Mouse (Mus musculus) embryonic fibroblast, embryonic 13.5 days (primary cell): ENCODE measurements around the gene Sptan1. TPM values are rescaled to one million over a fixed set of nuclear protein-coding genes. Genes with fewer than 3 reads are reported as not detected.

Experiments used
- H3K27ac ChIP-seq: 2 replicates; pipeline ENCODE4 v1.5.1; 2012; ENCODE audit warnings: low read length, control low read depth, inconsistent platforms; ENCODE audit not compliant: insufficient read depth
- H3K4me1 ChIP-seq: 2 replicates; pipeline ENCODE4 v1.6.1; 2011; ENCODE audit warnings: low read length; ENCODE audit not compliant: control insufficient read depth, insufficient read depth
- H3K4me3 ChIP-seq: 2 replicates; pipeline ENCODE4 v1.5.1; 2011; ENCODE audit warnings: mild to moderate bottlenecking, control low read depth, low read length; ENCODE audit not compliant: insufficient read depth
- CTCF ChIP-seq: IDR thresholded peaks from 2 replicates; pipeline ENCODE4 v1.5.1; 2011; ENCODE audit warnings: mild to moderate bottlenecking, control low read depth, low read length, moderate library complexity, borderline replicate concordance; ENCODE audit not compliant: insufficient read depth
- POLR2A ChIP-seq: IDR thresholded peaks from 2 replicates; pipeline ENCODE4 v1.6.1; 2011; ENCODE audit warnings: low read depth, mild to moderate bottlenecking, control low read depth, low read length, moderate library complexity
- polyA plus RNA-seq: library from polyadenylated mRNA; stranded (reverse); fragments of >200 nt; gene quantifications from 2 replicates; pipeline ENCODE4 v1.2.4, GENCODE M21; 2011; ENCODE audit warnings: low read depth; ENCODE audit not compliant: missing spikeins, insufficient read length

Gene Sptan1
- polyA plus RNA-seq, 1 experiment = 222 TPM

- TF ChIP-seq CTCF = no peak
- TF ChIP-seq POLR2A = no peak
- Histone ChIP-seq H3K27ac (no peak within 1 kb of the TSS), H3K4me3 (no peak within 1 kb of the TSS), H3K4me1 (peaks cover 2% of the 10 kb centered on the region; the same call in 1 of the 2 replicates)
These were observed 92.0 kb downstream of the Sptan1 start, which contains the start of gene Set for GRCm38 (mm10) chr2:30057223-30057904. Set (plus strand) TSS chr2:30057378.

DNA sequence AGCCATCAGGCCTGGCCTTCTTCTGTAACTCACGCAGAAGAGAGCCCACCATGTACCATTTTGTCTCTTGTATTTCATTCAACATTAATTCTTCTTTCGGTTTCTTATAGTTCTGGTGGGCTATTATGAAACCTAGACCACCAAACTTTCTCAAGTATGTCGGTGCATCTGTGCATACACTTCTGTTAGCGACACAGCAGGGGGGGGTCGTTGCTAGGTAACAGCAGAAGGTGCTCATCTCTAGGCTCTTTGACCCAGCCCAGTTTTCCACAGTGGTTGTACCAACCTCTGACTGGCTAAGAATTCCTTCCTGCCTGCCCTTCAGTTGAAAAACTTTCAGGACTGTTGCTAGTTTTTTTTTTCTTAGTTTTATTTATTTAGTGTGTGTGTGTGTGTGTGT is 93.1 kb downstream of the Sptan1 start:
- H3K4me3 ChIP-seq = no peak overlapping the region
- TF ChIP-seq POLR2A (no peak), CTCF (no peak)
- no peak overlapping the region for H3K27ac ChIP-seq
- H3K4me1 ChIP-seq = no peaks in the 10 kb centered on the region

GRCm38 (mm10) chr2:30061215-30062166 is 96.1 kb downstream of the Sptan1 start:
- peak overlapping the region; percentile 85 for H3K4me3 ChIP-seq
- TF ChIP-seq CTCF (no peak), POLR2A (peak; percentile 56; the same call in 1 of the 2 replicates)
- H3K27ac ChIP-seq = peak overlapping the region; percentile 82
- peaks cover 2% of the 10 kb centered on the region; the same call in 1 of the 2 replicates for H3K4me1 ChIP-seq

GRCm38 (mm10) chr2:30062249-30063093 is 97.1 kb downstream of the Sptan1 start:
- TF ChIP-seq CTCF (no peak), POLR2A (peak; percentile 79)
- H3K4me1 ChIP-seq = peaks cover 2% of the 10 kb centered on the region; the same call in 1 of the 2 replicates
- peak overlapping the region; percentile 82 for H3K27ac ChIP-seq
- H3K4me3 ChIP-seq = peak overlapping the region; percentile 85

- Histone ChIP-seq H3K4me1 (peaks cover 2% of the 10 kb centered on the region; the same call in 1 of the 2 replicates), H3K4me3 (peak overlapping the region; percentile 85), H3K27ac (peak overlapping the region; percentile 82)
- TF ChIP-seq POLR2A (0 out of 2 replicates have a peak, but pooled peaks have one; percentile 15), CTCF (no peak)
These were observed 97.9 kb downstream of the Sptan1 start for GRCm38 (mm10) chr2:30063235-30063634.

- Histone ChIP-seq H3K4me3 (peak overlapping the region; percentile 85), H3K27ac (peak overlapping the region; percentile 82; the same call in 1 of the 2 replicates), H3K4me1 (peaks cover 6% of the 10 kb centered on the region)
- TF ChIP-seq CTCF = no peak
- no peak for TF ChIP-seq POLR2A
These were observed 98.4 kb downstream of the Sptan1 start for GRCm38 (mm10) chr2:30063791-30064190.

- TF ChIP-seq POLR2A (no peak), CTCF (no peak)
These were observed 98.9 kb downstream of the Sptan1 start for GRCm38 (mm10) chr2:30064298-30064697.

DNA sequence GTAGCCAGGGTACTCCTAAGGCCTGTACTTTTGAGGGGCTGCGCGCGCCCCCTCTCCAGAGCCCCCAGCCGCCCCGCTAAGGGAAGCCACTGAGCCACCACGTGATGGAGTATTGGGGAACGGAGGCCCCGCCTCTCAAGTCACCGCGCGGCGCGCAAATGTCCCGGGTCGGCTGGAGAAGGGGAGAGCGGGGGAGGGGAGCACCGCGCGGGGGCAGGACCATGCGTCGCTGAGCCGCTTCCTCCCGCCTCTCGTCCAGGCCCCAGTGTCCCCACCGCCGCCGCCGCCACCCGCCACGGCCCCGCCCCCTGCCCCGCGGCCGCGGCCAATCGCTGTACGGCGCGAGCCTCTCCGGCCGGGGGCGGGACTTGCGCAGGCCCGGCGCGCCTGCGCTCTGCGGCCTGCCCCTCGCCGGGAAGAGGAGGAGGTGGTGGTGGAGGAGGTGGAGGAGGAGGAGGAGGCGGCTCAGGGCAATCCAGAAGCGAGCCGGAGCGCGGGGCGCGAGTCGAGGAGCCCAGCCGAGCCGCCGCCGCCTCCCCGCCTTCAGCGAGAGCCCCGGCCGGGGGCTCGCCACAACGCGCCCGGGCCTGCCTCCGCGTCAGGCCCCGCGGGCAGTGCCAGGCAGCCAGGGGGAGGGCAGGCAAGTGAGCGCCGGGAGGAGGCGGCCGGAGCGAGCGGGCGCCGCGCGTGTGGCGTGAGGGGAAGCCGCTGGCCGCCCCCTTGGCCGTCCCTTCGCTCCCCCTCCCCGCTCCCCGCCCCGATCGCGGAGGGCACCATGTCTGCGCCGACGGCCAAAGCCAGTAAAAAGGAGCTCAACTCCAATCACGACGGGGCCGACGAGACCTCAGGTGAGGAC is 100.9 kb downstream of the Sptan1 start:
- Histone ChIP-seq H3K27ac (peak overlapping the region; percentile 96), H3K4me3 (peak overlapping the region; percentile 65), H3K4me1 (peaks cover 6% of the 10 kb centered on the region)
- no peak for TF ChIP-seq CTCF
- TF ChIP-seq POLR2A = peak; percentile 64

More at GRCm38 (mm10) chr2:30064298-30064697, 98.9 kb downstream of the Sptan1 start:
- Histone ChIP-seq H3K4me1 (peaks cover 6% of the 10 kb centered on the region), H3K4me3 (peak overlapping the region; percentile 85), H3K27ac (no peak overlapping the region)
